Mouse (Mus musculus): ENCODE measurements around the gene Bcar3. TPM values are rescaled to one million over a fixed set of nuclear protein-coding genes. Genes with fewer than 3 reads are reported as not detected.

Bcar3 gene
- polyA plus RNA-seq, 1 experiment = 47.6 TPM

GRCm38 (mm10) chr3:122308981-122309380, 15.0 kb downstream of the Bcar3 start:
- H3K4me1 ChIP-seq (ENCODE audit: control insufficient read depth, insufficient read depth, low read length) = no peaks in the 10 kb centered on the region
- 23% methylated on average over 6 of the region's 6 CpGs for WGBS
- DNase-seq = no peak
- no peak for TF ChIP-seq POLR2A (IDR thresholded peaks at IDR 0.05; ENCODE audit: borderline replicate concordance, extremely low read depth, low read depth, low read length)
- TF ChIP-seq CTCF (IDR thresholded peaks at IDR 0.05; ENCODE audit: insufficient read depth, low read length) = no peak
- H3K4me3 ChIP-seq (replicated peaks; ENCODE audit: extremely low read depth, low read depth, low read length) = no peak overlapping the region

- 20% methylated on average over 2 of the region's 2 CpGs for WGBS
- peak; percentile 89 for DNase-seq
Observed at GRCm38 (mm10) chr3:122312078-122312477, 18.1 kb downstream of the Bcar3 start.

GRCm38 (mm10) chr3:122312936-122313629, 19.1 kb downstream of the Bcar3 start:
- Histone ChIP-seq H3K4me3 (replicated peaks; ENCODE audit: extremely low read depth, low read depth, low read length) (no peak overlapping the region), H3K4me1 (ENCODE audit: control insufficient read depth, insufficient read depth, low read length) (no peaks in the 10 kb centered on the region)
- no peak for TF ChIP-seq POLR2A (IDR thresholded peaks at IDR 0.05; ENCODE audit: borderline replicate concordance, extremely low read depth, low read depth, low read length)
- TF ChIP-seq CTCF (IDR thresholded peaks at IDR 0.05; ENCODE audit: insufficient read depth, low read length) = no peak
- 80% methylated on average over 10 of the region's 10 CpGs for WGBS
- no peak for DNase-seq

More at GRCm38 (mm10) chr3:122312078-122312477, 18.1 kb downstream of the Bcar3 start:
- Histone ChIP-seq H3K4me3 (replicated peaks; ENCODE audit: extremely low read depth, low read depth, low read length) (no peak overlapping the region), H3K4me1 (ENCODE audit: control insufficient read depth, insufficient read depth, low read length) (no peaks in the 10 kb centered on the region)
- TF ChIP-seq CTCF (IDR thresholded peaks at IDR 0.05; ENCODE audit: insufficient read depth, low read length) (peak; percentile 84), POLR2A (IDR thresholded peaks at IDR 0.05; ENCODE audit: borderline replicate concordance, extremely low read depth, low read depth, low read length) (no peak)

- no peak for DNase-seq
- no peaks in the 10 kb centered on the region for H3K4me1 ChIP-seq (ENCODE audit: control insufficient read depth, insufficient read depth, low read length)
- H3K4me3 ChIP-seq (replicated peaks; ENCODE audit: extremely low read depth, low read depth, low read length) = no peak overlapping the region
- 59% methylated on average over 7 of the region's 7 CpGs for WGBS
- TF ChIP-seq POLR2A (IDR thresholded peaks at IDR 0.05; ENCODE audit: borderline replicate concordance, extremely low read depth, low read depth, low read length) = no peak
- TF ChIP-seq CTCF (IDR thresholded peaks at IDR 0.05; ENCODE audit: insufficient read depth, low read length) = no peak
Observed at GRCm38 (mm10) chr3:122313936-122314335, 20.0 kb downstream of the Bcar3 start.

GRCm38 (mm10) chr3:122316621-122317020, 22.7 kb downstream of the Bcar3 start:
- Histone ChIP-seq H3K4me3 (replicated peaks; ENCODE audit: extremely low read depth, low read depth, low read length) (no peak overlapping the region), H3K4me1 (ENCODE audit: control insufficient read depth, insufficient read depth, low read length) (no peaks in the 10 kb centered on the region)
- 29% methylated on average over 11 of the region's 11 CpGs for WGBS
- no peak for TF ChIP-seq CTCF (IDR thresholded peaks at IDR 0.05; ENCODE audit: insufficient read depth, low read length)
- no peak for TF ChIP-seq POLR2A (IDR thresholded peaks at IDR 0.05; ENCODE audit: borderline replicate concordance, extremely low read depth, low read depth, low read length)
- DNase-seq = no peak

DNA sequence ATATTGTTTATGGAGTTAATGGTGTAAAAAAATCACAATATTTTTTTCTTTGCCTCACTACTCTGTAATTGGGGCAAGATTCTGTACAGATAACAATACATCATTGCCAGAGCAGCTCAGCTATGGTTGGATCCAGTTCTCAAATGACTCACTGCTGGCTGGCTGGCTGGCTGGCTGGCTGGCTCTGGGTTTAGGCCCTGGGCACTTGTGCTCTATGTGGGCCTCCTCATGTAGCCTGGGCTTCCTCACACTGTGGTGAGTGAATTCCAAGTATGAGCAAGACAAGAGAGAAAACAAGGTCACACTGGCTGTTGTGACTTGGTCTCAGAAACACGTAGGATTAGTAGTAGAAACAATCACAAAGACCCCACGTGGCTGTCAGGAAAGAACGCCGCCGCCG, 23.4 kb downstream of the Bcar3 start:
- DNase-seq = no peak
- WGBS = 82% methylated on average over 6 of the region's 6 CpGs
- Histone ChIP-seq H3K4me3 (replicated peaks; ENCODE audit: extremely low read depth, low read depth, low read length) (no peak overlapping the region), H3K4me1 (ENCODE audit: control insufficient read depth, insufficient read depth, low read length) (no peaks in the 10 kb centered on the region)
- TF ChIP-seq POLR2A (IDR thresholded peaks at IDR 0.05; ENCODE audit: borderline replicate concordance, extremely low read depth, low read depth, low read length) (no peak), CTCF (IDR thresholded peaks at IDR 0.05; ENCODE audit: insufficient read depth, low read length) (no peak)

GRCm38 (mm10) chr3:122322226-122322625, 28.3 kb downstream of the Bcar3 start:
- Histone ChIP-seq H3K4me3 (replicated peaks; ENCODE audit: extremely low read depth, low read depth, low read length) (no peak overlapping the region), H3K4me1 (ENCODE audit: control insufficient read depth, insufficient read depth, low read length) (no peaks in the 10 kb centered on the region)
- TF ChIP-seq CTCF (IDR thresholded peaks at IDR 0.05; ENCODE audit: insufficient read depth, low read length) (no peak), POLR2A (IDR thresholded peaks at IDR 0.05; ENCODE audit: borderline replicate concordance, extremely low read depth, low read depth, low read length) (no peak)
- WGBS = 50% methylated on average over 9 of the region's 9 CpGs
- no peak for DNase-seq

- WGBS = 78% methylated on average over 6 of the region's 6 CpGs
- TF ChIP-seq POLR2A (IDR thresholded peaks at IDR 0.05; ENCODE audit: borderline replicate concordance, extremely low read depth, low read depth, low read length) = no peak
- TF ChIP-seq CTCF (IDR thresholded peaks at IDR 0.05; ENCODE audit: insufficient read depth, low read length) = no peak
- Histone ChIP-seq H3K4me1 (ENCODE audit: control insufficient read depth, insufficient read depth, low read length) (no peaks in the 10 kb centered on the region), H3K4me3 (replicated peaks; ENCODE audit: extremely low read depth, low read depth, low read length) (no peak overlapping the region)
- DNase-seq = no peak
Observed at GRCm38 (mm10) chr3:122323841-122324240, 29.9 kb downstream of the Bcar3 start.

DNA sequence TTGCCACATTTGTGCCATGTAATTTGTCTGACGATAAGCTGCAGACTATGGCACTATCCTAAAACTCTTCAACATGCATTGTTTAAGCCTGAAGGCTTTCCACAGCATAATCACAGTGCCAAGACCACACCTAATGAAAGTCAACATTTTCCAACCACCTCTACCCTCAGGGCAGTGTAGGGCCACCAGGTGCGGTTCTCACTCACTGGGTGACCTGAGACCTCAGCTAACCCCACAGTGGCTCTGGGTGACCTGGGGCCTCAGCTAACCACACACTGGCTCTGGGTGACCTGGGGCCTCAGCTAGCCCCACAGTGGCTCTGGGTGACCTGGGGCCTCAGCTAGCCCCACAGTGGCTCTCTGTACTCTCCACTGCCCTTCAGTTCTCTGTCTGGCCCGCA, 30.6 kb downstream of the Bcar3 start:
- no peak for DNase-seq
- TF ChIP-seq CTCF (IDR thresholded peaks at IDR 0.05; ENCODE audit: insufficient read depth, low read length) (no peak), POLR2A (IDR thresholded peaks at IDR 0.05; ENCODE audit: borderline replicate concordance, extremely low read depth, low read depth, low read length) (no peak)
- Histone ChIP-seq H3K4me1 (ENCODE audit: control insufficient read depth, insufficient read depth, low read length) (no peaks in the 10 kb centered on the region), H3K4me3 (replicated peaks; ENCODE audit: extremely low read depth, low read depth, low read length) (no peak overlapping the region)
- 86% methylated on average over 3 of the region's 3 CpGs for WGBS

DNA sequence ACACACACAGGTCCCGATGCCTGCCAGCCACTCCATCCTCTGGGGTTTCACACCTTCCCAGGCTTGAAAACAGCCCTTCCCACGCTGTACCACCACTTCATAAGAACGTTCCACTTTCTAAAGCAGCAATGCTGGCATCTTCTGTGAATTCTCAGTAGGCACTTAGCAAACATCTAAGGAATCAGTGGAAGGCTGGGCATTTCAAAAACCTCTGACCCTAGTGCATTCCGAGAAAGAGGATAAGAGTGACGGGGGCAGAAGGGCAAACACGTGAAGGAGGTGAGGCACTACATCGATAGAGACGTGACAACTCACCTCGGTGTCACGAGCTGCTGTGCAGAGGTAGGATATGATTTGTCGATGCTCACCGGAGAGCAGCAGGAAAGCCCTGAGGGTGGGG, 36.5 kb downstream of the Bcar3 start:
- no peak for TF ChIP-seq POLR2A (IDR thresholded peaks at IDR 0.05; ENCODE audit: borderline replicate concordance, extremely low read depth, low read depth, low read length)
- TF ChIP-seq CTCF (IDR thresholded peaks at IDR 0.05; ENCODE audit: insufficient read depth, low read length) = no peak
- WGBS = 46% methylated on average over 12 of the region's 12 CpGs
- DNase-seq = no peak
- H3K4me3 ChIP-seq (replicated peaks; ENCODE audit: extremely low read depth, low read depth, low read length) = no peak overlapping the region
- H3K4me1 ChIP-seq (ENCODE audit: control insufficient read depth, insufficient read depth, low read length) = no peaks in the 10 kb centered on the region

Measured in lung, adult 2 months (tissue).